Mouse (Mus musculus) testis, adult 2 months (tissue): ENCODE measurements around the gene Man2b2. TPM values are rescaled to one million over a fixed set of nuclear protein-coding genes. Genes with fewer than 3 reads are reported as not detected.

Experiments used
- H3K27ac ChIP-seq: fragments of 200-500 bp; 2 replicates; pipeline ENCODE4 v1.5.1; 2012; ENCODE audit warnings: low read depth, low read length; ENCODE audit not compliant: control insufficient read depth, insufficient read depth
- H3K27me3 ChIP-seq: fragments of 200-500 bp; 2 replicates; pipeline ENCODE4 v1.6.1; 2012; ENCODE audit warnings: mild to moderate bottlenecking, low read length, moderate library complexity; ENCODE audit not compliant: control insufficient read depth, insufficient read depth
- H3K36me3 ChIP-seq: fragments of 200-500 bp; 2 replicates; pipeline ENCODE4 v1.6.1; 2012; ENCODE audit warnings: mild to moderate bottlenecking, low read length; ENCODE audit not compliant: control insufficient read depth, insufficient read depth
- H3K4me1 ChIP-seq: fragments of 200-500 bp; 2 replicates; pipeline ENCODE4 v1.6.1; 2012; ENCODE audit warnings: low read length; ENCODE audit not compliant: control insufficient read depth, insufficient read depth
- H3K4me3 ChIP-seq: fragments of 200-500 bp; 2 replicates; pipeline ENCODE4 v1.5.1; 2012; ENCODE audit warnings: low read depth, mild to moderate bottlenecking, low read length, moderate library complexity, mixed read lengths; ENCODE audit not compliant: control insufficient read depth
- CTCF ChIP-seq: fragments of 200-500 bp; IDR thresholded peaks from 2 replicates; pipeline ENCODE4 v1.5.1; 2012; ENCODE audit warnings: low read depth, mild to moderate bottlenecking, inconsistent platforms, low read length, moderate library complexity; ENCODE audit not compliant: control insufficient read depth, insufficient read depth, insufficient replicate concordance
- POLR2A ChIP-seq: fragments of 200-500 bp; IDR thresholded peaks from 2 replicates; pipeline ENCODE4 v1.6.1; 2012; ENCODE audit warnings: low read depth, mild to moderate bottlenecking, inconsistent platforms, low read length, moderate library complexity; ENCODE audit not compliant: control insufficient read depth
- polyA plus RNA-seq: library from polyadenylated mRNA; depleted of rRNA; stranded (reverse); fragments of >200 nt; gene quantifications from 2 replicates; pipeline ENCODE4 v1.2.3, GENCODE M21; 2012

The Man2b2 gene
- polyA plus RNA-seq, 1 experiment = 181 TPM

DNA sequence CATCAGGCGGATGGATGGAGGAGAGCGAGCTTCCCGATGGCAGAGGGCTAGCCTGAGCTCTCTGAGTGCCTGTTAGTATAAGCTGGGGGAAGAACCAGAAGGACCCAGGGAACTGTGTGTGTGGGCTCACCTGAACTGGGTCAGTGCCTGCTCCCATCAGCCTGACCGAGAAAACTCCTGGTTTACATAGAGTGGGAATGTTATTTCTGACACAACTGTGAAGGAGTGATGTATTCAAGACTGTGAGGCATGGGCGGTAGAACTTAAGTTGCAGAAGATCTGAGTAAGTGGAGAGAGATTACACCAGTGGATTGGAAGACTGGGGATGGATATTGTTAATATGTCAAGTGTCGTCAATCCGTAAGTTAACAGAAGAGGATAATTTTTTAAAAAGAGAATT is 26.1 kb upstream of the Man2b2 start:
- Histone ChIP-seq H3K27me3 (no peaks in the 10 kb centered on the region), H3K27ac (no peak overlapping the region), H3K36me3 (no peaks in the 10 kb centered on the region), H3K4me1 (no peaks in the 10 kb centered on the region; the same call in 1 of the 2 replicates), H3K4me3 (no peak overlapping the region)
- TF ChIP-seq POLR2A = no peak

DNA sequence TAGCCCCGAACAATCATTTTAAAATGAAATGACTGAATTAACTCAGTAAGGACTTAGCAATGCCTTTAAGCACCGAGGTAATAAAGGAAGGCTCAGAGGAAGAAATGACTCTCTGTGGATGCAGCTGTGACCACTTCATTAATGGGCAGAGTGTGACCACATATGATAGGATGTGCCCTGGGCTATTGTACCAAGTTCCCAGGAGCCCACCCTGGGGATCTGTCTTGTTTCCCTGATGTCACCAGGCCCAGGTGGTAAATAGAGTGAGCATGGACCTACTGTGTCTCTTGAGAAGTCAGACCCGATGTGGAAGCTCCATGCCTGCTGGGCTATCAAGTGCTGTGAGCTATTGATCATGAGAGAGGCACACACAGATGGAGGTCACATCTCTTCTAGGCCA is 24.7 kb upstream of the Man2b2 start:
- Histone ChIP-seq H3K4me1 (no peaks in the 10 kb centered on the region; the same call in 1 of the 2 replicates), H3K4me3 (no peak overlapping the region), H3K27me3 (no peaks in the 10 kb centered on the region), H3K27ac (no peak overlapping the region), H3K36me3 (no peaks in the 10 kb centered on the region)
- TF ChIP-seq CTCF = no peak
- TF ChIP-seq POLR2A = no peak

DNA sequence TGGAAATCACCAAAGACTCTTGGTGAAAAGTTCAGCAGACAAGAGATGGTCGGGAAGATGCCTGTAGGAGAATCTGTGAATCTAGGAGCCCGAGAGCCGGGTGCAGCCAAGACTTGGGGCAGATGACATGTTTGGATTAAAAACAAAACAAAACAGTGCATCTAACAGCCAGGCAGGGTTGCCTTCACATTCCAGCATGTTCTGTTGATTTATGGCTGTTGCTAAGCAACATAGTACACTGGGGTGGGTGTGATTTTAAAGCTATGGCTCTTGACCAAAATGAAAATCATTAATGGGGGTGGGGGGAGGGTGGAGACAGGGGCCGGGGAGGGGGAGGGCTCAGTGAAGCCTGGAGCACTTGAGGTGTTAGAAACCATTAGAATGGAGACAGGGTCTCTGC is 21.1 kb upstream of the Man2b2 start:
- Histone ChIP-seq H3K36me3 (no peaks in the 10 kb centered on the region), H3K27ac (no peak overlapping the region)

DNA sequence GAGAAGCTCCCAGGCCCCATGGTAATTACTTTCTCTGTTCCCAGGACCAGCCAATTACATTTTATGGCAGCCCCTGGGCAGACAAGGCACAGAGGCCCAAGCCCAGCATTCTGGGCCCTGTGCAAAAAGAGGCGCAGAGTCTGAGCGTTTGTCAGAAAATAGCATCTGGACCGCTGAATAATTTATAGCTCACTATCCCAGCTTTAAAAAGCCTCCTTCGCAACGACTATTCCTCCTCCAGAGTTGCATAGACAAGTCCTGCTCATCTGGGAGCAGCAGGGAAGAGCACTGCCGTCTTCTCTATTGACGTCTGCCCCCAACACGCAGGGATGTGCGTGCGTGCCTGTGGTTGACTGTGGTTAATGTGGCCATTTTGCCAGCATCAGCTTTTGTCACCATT is 14.0 kb upstream of the Man2b2 start:
- Histone ChIP-seq H3K4me1 (no peaks in the 10 kb centered on the region), H3K36me3 (no peaks in the 10 kb centered on the region), H3K27me3 (no peaks in the 10 kb centered on the region), H3K4me3 (no peak overlapping the region), H3K27ac (no peak overlapping the region)
- no peak for TF ChIP-seq CTCF
- TF ChIP-seq POLR2A = no peak

More for the DNA sequence above, 21.1 kb upstream of the Man2b2 start:
- Histone ChIP-seq H3K27me3 (no peaks in the 10 kb centered on the region), H3K4me3 (no peak overlapping the region), H3K4me1 (no peaks in the 10 kb centered on the region; the same call in 1 of the 2 replicates)
- TF ChIP-seq CTCF = no peak
- TF ChIP-seq POLR2A = no peak

DNA sequence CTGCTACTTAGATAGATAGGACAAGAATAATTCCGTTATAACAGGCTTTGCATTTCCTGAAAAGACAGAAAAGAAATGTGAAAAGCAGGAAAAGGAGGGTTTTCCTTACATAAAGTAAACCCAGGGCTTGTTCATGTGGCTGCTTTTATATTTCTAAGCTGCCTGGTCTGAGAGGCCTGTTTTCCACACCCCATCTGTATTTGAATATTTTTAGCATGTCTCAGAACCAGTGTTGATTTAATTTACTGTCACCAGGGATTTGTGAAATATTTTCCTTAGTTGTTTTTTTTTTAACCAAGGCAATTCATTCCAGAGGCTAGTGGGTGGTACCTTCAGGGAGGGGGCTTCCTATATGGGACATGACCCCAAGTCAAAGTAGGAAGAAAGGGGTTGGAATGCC is 11.2 kb upstream of the Man2b2 start:
- Histone ChIP-seq H3K4me3 (no peak overlapping the region), H3K36me3 (no peaks in the 10 kb centered on the region), H3K4me1 (no peaks in the 10 kb centered on the region), H3K27ac (no peak overlapping the region), H3K27me3 (no peaks in the 10 kb centered on the region)
- TF ChIP-seq POLR2A (no peak), CTCF (no peak)

DNA sequence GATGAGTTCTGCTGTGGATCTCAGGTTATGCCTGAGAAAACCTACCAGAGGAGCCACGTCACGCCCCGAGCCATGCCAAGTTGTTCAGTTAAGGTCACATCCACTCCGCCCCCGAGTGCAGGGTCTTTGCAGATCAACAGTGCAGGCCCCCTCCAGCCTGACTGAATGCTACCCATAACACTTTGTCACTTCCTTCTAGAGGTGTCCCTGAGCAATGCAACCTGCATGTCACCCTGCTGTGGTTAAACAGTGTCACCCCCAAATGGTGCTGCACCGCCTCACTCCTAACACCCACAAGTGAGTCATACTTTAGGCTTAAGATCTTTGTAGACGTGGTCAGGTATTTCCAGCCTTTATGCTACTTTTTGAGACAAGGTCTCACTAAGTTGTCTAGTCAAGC is 9.6 kb upstream of the Man2b2 start:
- TF ChIP-seq CTCF (no peak), POLR2A (no peak)
- Histone ChIP-seq H3K4me1 (no peaks in the 10 kb centered on the region), H3K27me3 (no peaks in the 10 kb centered on the region), H3K36me3 (no peaks in the 10 kb centered on the region), H3K4me3 (no peak overlapping the region), H3K27ac (no peak overlapping the region)

DNA sequence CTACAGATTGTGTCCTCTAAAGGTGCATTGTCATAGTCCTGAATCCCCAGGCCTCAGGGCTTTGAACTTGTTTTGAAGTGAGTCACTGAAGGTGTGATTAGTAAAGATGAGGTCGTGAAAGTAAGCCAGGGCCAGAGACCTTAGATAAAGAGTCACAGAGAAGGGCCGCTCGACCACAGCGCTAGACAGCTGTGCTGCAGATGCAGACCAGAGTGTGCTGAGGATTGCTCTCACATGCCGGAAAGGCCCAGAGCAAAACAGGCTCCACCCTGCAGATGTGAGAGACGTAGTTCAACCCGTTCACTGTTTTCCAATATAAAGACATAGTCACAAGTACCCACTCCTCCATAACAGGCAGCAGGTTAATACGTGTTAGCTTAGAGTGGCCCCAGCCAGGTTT is 9.1 kb upstream of the Man2b2 start:
- no peak for TF ChIP-seq POLR2A
- TF ChIP-seq CTCF = no peak
- Histone ChIP-seq H3K4me1 (no peaks in the 10 kb centered on the region), H3K36me3 (no peaks in the 10 kb centered on the region), H3K27me3 (no peaks in the 10 kb centered on the region), H3K27ac (no peak overlapping the region), H3K4me3 (no peak overlapping the region)

DNA sequence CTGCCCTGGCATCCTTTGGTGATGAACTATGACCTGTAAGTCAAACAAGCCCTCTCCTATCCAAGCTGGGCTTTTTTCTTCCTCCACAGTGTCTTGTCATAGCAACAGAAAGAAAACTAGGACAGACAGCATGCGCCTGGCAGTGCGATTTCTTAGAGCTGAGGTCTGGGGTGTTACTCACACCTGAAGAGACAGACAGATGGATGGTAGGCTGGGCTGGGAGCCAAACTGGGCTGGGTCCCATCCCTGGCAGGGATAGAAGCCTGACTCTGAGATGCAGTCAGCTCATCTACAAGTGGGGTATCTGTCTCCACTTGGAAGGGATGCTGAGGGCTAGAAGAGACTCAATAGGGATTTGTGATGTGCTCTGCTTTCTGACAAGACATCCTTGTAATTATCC is 8.6 kb upstream of the Man2b2 start:
- Histone ChIP-seq H3K4me1 (no peaks in the 10 kb centered on the region), H3K4me3 (no peak overlapping the region), H3K27me3 (no peaks in the 10 kb centered on the region), H3K36me3 (no peaks in the 10 kb centered on the region), H3K27ac (no peak overlapping the region)
- TF ChIP-seq POLR2A (no peak), CTCF (no peak)
